Mouse (Mus musculus): ENCODE data around the gene Zbed5. TPM values are rescaled to one million over a fixed set of nuclear protein-coding genes. Genes with fewer than 3 reads are reported as not detected.
"Not testable (repeated sequence)": the region's sequence is repeated elsewhere in the genome, so short reads cannot be mapped to it uniquely, and the experiment has no call there.

Gene Zbed5
- polyA plus RNA-seq, 1 experiment from 2014 or later = 6.9 TPM

- Histone ChIP-seq H3K9ac (peak overlapping the region; percentile 57), H3K9me3 (ENCODE audit: low read depth, low read length) (no peaks in the 10 kb centered on the region), H3K27ac (ENCODE audit: low read depth) (no peak overlapping the region), H3K4me2 (peak overlapping the region; percentile 81), H3K4me3 (ENCODE audit: low read depth, low read length) (peak overlapping the region; percentile 54), H3K36me3 (ENCODE audit: insufficient read depth) (no peaks in the 10 kb centered on the region), H3K27me3 (ENCODE audit: insufficient read depth, low read length) (no peaks in the 10 kb centered on the region), H3K4me1 (ENCODE audit: insufficient read depth) (no peaks in the 10 kb centered on the region)
- WGBS = 65% methylated on average over 9 of the region's 9 CpGs
- DNase-seq (no peak), ATAC-seq (ENCODE audit: insufficient read depth) (no peak)
- TF ChIP-seq CTCF (IDR thresholded peaks at IDR 0.05; ENCODE audit: low read depth) = no peak
Observed at GRCm38 (mm10) chr5:129909147-129909546, 13.6 kb downstream of the Zbed5 start.

- H3K36me3 ChIP-seq (ENCODE audit: insufficient read depth) = no peaks in the 10 kb centered on the region
- H3K27ac ChIP-seq (ENCODE audit: low read depth) = no peak overlapping the region
- TF ChIP-seq CTCF (IDR thresholded peaks at IDR 0.05; ENCODE audit: low read depth) = no peak
- no peak for DNase-seq
- H3K27me3 ChIP-seq (ENCODE audit: insufficient read depth, low read length) = no peaks in the 10 kb centered on the region
- H3K9ac ChIP-seq = no peak overlapping the region
- no peak for ATAC-seq (ENCODE audit: insufficient read depth)
- H3K4me3 ChIP-seq (ENCODE audit: low read depth, low read length) = no peak overlapping the region
- no peaks in the 10 kb centered on the region for H3K4me1 ChIP-seq (ENCODE audit: insufficient read depth)
- no peaks in the 10 kb centered on the region for H3K9me3 ChIP-seq (ENCODE audit: low read depth, low read length)
- WGBS = 68% methylated on average over 7 of the region's 7 CpGs
- peak overlapping the region; percentile 81; the same call in 1 of the 2 replicates for H3K4me2 ChIP-seq
Observed at GRCm38 (mm10) chr5:129909591-129909990, 14.1 kb downstream of the Zbed5 start.

DNA sequence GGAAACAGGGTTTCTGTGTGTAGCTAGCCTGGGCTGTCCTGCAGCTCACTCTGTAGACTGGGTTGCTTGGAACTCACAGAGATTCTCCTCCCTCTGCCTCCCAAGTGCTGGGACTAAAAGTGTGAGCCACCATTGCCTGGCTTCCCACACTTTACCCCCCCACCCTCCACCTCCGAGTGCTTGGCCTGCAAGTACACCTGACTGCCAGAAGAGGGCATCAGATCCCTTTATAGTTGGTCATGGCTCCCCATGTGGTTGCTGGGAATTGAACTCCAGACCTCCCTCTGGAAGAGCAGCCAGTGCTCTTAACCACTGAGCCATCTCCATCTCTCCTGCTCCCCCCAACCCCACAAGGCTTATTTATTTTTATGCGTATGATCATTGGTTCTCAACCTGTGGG lies 18.5 kb downstream of the Zbed5 start:
- Histone ChIP-seq H3K9ac (no peak overlapping the region), H3K36me3 (ENCODE audit: insufficient read depth) (no peaks in the 10 kb centered on the region), H3K4me2 (no peak overlapping the region), H3K4me3 (ENCODE audit: low read depth, low read length) (no peak overlapping the region), H3K4me1 (ENCODE audit: insufficient read depth) (no peaks in the 10 kb centered on the region), H3K27ac (ENCODE audit: low read depth) (no peak overlapping the region), H3K27me3 (ENCODE audit: insufficient read depth, low read length) (no peaks in the 10 kb centered on the region), H3K9me3 (ENCODE audit: low read depth, low read length) (no peaks in the 10 kb centered on the region)
- TF ChIP-seq CTCF (IDR thresholded peaks at IDR 0.05; ENCODE audit: low read depth) = peak; percentile 68
- DNase-seq = peak; percentile 50
- ATAC-seq (ENCODE audit: insufficient read depth) = no peak
- WGBS = 31% methylated on average over 2 of the region's 2 CpGs

DNA sequence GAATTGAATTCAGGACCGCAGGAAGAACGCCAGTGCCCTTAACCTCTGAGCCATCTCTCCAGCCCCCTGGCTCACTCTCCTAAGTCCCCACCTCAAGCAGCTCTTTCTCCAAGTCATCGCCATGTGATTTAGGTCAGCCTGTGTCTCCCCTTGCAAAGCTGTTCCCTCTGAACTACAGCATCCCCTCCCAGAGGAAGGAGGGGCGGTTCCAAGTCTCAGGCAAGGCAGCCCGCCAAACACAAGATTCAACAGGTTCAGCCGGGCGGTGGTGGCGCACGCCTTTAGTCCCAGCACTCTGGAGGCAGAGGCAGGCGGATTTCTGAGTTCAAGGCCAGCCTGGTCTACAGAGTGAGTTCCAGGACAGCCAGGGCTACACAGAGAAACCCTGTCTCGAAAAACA lies 20.0 kb downstream of the Zbed5 start:
- H3K4me3 ChIP-seq (ENCODE audit: low read depth, low read length); H3K4me1 ChIP-seq (ENCODE audit: insufficient read depth); H3K27me3 ChIP-seq (ENCODE audit: insufficient read depth, low read length); H3K9ac ChIP-seq; H3K9me3 ChIP-seq (ENCODE audit: low read depth, low read length); H3K36me3 ChIP-seq (ENCODE audit: insufficient read depth); H3K4me2 ChIP-seq; DNase-seq; H3K27ac ChIP-seq (ENCODE audit: low read depth); ATAC-seq (ENCODE audit: insufficient read depth): not testable (repeated sequence)
- 81% methylated on average over 11 of the region's 11 CpGs for WGBS

DNA sequence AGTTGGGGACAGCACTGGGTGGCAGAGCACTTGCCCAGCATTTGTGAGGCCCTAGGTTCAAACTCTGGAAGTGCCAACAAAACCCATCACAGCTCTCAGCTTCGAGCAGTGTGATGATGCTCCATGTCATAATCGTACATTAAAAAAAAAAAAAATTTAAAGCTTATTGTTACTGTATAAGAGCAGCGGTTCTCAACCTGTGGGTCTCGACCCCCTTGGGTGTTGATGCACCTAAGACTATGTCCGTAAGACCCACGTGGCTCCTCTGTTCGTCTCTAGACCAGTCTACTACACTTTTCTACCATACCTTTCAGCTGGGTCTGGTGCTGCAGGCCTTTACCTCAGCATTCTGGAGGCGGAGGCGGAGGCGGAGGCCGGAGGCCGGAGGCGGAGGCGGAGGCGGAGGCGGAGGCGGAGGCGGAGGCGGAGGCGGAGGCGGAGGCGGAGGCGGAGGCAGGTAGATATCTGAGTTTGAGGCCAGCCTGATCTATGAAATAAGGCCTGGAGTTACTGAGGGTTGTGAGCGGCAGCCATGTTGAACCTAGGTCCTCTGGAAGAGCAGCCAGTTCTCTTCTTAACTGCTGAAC lies 22.6 kb downstream of the Zbed5 start:
- ATAC-seq (ENCODE audit: insufficient read depth) = no peak
- no peak overlapping the region for H3K9ac ChIP-seq
- 87% methylated on average over 24 of the region's 24 CpGs for WGBS

GRCm38 (mm10) chr5:129918752-129919151 lies 23.2 kb downstream of the Zbed5 start:
- Histone ChIP-seq H3K27ac (ENCODE audit: low read depth) (no peak overlapping the region), H3K4me2 (no peak overlapping the region), H3K27me3 (ENCODE audit: insufficient read depth, low read length) (no peaks in the 10 kb centered on the region), H3K4me3 (ENCODE audit: low read depth, low read length) (no peak overlapping the region), H3K4me1 (ENCODE audit: insufficient read depth) (no peaks in the 10 kb centered on the region), H3K9ac (no peak overlapping the region), H3K36me3 (ENCODE audit: insufficient read depth) (no peaks in the 10 kb centered on the region), H3K9me3 (ENCODE audit: low read depth, low read length) (no peaks in the 10 kb centered on the region)
- DNase-seq (no peak), ATAC-seq (ENCODE audit: insufficient read depth) (no peak)
- 69% methylated on average over 9 of the region's 9 CpGs for WGBS
- no peak for TF ChIP-seq CTCF (IDR thresholded peaks at IDR 0.05; ENCODE audit: low read depth)

More for the DNA sequence above, 22.6 kb downstream of the Zbed5 start:
- no peak overlapping the region for H3K27ac ChIP-seq (ENCODE audit: low read depth)
- no peaks in the 10 kb centered on the region for H3K27me3 ChIP-seq (ENCODE audit: insufficient read depth, low read length)
- no peaks in the 10 kb centered on the region for H3K9me3 ChIP-seq (ENCODE audit: low read depth, low read length)
- no peak for TF ChIP-seq CTCF (IDR thresholded peaks at IDR 0.05; ENCODE audit: low read depth)
- H3K4me3 ChIP-seq (ENCODE audit: low read depth, low read length) = no peak overlapping the region
- H3K36me3 ChIP-seq (ENCODE audit: insufficient read depth) = no peaks in the 10 kb centered on the region
- DNase-seq = no peak
- H3K4me2 ChIP-seq = no peak overlapping the region
- no peaks in the 10 kb centered on the region for H3K4me1 ChIP-seq (ENCODE audit: insufficient read depth)

GRCm38 (mm10) chr5:129919320-129919719 lies 23.8 kb downstream of the Zbed5 start:
- TF ChIP-seq CTCF (IDR thresholded peaks at IDR 0.05; ENCODE audit: low read depth) = no peak
- DNase-seq (no peak), ATAC-seq (ENCODE audit: insufficient read depth) (no peak)
- Histone ChIP-seq H3K27me3 (ENCODE audit: insufficient read depth, low read length) (no peaks in the 10 kb centered on the region), H3K9ac (no peak overlapping the region), H3K9me3 (ENCODE audit: low read depth, low read length) (no peaks in the 10 kb centered on the region), H3K27ac (ENCODE audit: low read depth) (no peak overlapping the region), H3K4me2 (no peak overlapping the region), H3K4me1 (ENCODE audit: insufficient read depth) (no peaks in the 10 kb centered on the region), H3K4me3 (ENCODE audit: low read depth, low read length) (no peak overlapping the region), H3K36me3 (ENCODE audit: insufficient read depth) (no peaks in the 10 kb centered on the region)
- WGBS = 61% methylated on average over 8 of the region's 8 CpGs

- DNase-seq (no peak), ATAC-seq (ENCODE audit: insufficient read depth) (no peak)
- Histone ChIP-seq H3K4me1 (ENCODE audit: insufficient read depth) (no peaks in the 10 kb centered on the region), H3K36me3 (ENCODE audit: insufficient read depth) (no peaks in the 10 kb centered on the region), H3K9me3 (ENCODE audit: low read depth, low read length) (no peaks in the 10 kb centered on the region), H3K4me2 (no peak overlapping the region), H3K27me3 (ENCODE audit: insufficient read depth, low read length) (no peaks in the 10 kb centered on the region), H3K4me3 (ENCODE audit: low read depth, low read length) (no peak overlapping the region), H3K9ac (no peak overlapping the region), H3K27ac (ENCODE audit: low read depth) (no peak overlapping the region)
- no peak for TF ChIP-seq CTCF (IDR thresholded peaks at IDR 0.05; ENCODE audit: low read depth)
- WGBS = 88% methylated on average over 4 of the region's 4 CpGs
Observed at GRCm38 (mm10) chr5:129921972-129922371, 26.4 kb downstream of the Zbed5 start.
